Mouse (Mus musculus) liver, adult (tissue): ENCODE results near the gene Tox4.
A peak's percentile ranks its signal among the peaks of the same experiment; 100 is the strongest.

Source experiments
- GATA4 ChIP-seq: IDR thresholded peaks from 2 replicates; pipeline ENCODE4 v1.6.1; 2014; ENCODE audit warnings: mild to moderate bottlenecking, low read length; ENCODE audit not compliant: insufficient replicate concordance

Gene Tox4

DNA sequence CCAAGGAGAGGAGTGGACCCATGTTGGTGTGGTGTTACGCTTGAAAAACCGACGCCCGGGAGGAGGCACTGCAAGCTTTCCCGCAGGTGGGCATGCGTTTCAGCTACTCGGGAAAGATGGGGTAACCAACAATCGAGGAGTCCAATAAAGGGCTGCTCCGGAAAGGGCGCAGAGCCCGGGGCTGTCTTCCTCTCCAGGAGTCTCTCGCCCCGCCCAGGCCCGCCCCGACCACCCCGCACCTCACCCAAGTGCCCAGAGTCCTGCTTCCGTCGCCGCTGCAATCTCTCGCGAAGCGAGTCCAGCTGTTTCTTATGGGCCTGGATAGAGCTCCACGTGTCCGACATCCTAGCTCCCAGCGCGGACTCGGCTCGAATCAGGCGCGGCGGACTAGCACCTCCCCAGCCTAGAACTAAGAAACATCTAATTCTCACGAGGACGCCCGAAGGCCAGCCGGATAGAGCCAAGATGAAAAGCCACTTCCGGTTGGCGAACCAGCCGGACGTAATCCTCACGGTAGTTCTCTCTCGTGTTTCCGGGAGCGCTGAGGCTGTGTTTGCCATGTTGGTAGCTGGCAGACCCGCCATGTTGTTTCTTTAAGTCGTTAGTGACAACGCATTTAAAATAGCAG is 25.8 kb downstream of the Tox4 start, which contains the start of gene Mettl3:
TSS of gene Mettl3 (minus strand) at position 485 of the 628 bp plus-strand sequence.
- 0 out of 2 replicates have a peak, but pooled peaks have one; percentile 11 for TF ChIP-seq GATA4

DNA sequence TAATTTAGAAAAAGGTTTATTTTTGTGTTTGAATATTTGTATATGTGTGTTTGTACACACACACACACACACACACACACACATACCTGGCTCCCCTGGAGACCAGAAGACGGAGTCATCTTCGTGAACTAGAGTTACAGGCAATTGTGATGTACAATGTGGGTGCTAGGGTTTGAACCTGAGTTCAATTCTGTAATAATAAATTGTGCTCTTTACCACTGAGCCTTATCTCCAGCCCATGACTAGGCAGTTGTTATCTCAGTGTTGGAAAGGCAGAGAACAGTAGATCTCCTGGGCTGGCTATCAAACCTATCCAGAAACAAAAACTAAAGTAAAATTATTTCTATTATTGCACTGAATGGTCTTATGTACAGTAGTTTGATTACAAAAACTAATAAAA is 27.2 kb downstream of the Tox4 start:
- TF ChIP-seq GATA4, result no peak

DNA sequence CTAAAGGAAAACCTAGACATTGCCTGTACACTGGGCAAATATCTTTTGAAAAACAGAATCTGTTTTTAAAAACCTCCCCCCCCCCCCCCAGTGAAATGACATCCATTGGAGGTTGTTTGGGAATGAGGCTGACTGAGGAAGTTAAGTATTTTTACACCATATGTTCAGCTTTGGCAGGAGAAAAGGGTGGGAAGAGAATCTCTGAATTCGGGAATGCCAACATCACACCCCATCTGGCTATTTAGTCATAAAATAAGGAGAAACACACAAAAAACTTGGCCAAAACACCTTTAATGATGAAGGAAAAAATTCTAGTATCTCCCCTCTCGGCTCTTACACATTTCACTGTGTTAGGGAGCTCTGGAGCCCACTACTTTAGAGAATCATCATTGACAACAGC is 32.0 kb downstream of the Tox4 start:
- TF ChIP-seq GATA4, result no peak

DNA sequence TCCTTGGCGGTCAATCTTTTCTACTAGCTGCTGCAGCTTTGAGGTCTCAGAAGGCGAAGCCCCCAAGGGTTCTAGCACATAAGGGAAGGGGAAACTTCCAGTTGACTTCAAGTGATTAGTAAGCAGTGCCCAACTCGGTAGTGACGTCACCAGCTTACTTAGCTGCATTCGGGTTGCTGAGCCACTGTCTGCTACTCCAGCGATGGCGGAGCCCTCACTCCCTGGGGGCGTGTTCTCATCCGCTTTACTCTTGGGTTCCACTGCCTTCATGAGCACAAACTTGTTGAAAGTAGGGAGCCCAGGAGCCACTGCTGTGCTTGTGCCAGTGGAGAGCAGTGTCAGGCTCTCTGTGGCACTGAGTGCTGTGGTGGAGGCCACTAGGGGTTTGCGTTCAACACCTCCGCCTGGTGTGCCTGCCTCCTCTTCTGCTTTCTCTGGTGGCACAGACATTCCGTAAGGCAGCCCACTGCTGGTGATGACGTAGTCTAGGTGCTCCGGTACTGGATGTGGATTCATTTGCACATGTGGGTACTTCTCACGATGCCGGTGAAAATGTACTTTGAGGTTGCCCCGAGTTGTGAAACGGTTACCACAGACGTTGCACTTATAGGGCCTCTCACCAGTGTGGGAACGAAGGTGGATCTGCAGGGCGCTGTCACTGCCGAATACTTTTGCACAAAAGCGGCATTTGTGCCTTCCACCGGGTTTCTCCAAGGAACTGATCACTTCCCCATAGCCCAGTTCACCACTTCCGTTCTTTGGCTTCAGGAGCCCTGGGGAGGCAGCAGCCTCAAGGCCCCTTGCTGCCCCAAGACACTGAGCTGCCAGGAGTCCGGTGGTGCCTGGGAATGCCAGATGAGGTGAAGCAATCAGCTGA is 35.2 kb downstream of the Tox4 start:
- TF ChIP-seq GATA4, result no peak

DNA sequence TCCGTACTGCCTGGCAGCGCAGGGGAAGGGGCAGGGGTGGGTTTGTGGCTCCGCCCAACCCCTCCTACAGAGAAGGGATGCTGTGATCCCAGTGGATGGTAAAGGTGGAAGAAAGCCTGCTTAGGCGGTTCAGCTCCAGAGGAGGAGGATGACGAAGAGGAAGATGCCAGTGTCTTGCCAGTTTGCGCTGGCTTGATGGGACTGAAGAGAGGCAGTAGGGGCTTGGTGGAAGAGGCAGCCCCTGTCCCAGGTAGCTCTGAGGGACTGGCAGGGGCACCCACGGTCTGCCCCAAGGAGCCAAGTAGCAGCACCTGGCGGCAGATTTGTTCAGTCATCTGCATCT is 35.8 kb downstream of the Tox4 start:
- TF ChIP-seq GATA4, result no peak

DNA sequence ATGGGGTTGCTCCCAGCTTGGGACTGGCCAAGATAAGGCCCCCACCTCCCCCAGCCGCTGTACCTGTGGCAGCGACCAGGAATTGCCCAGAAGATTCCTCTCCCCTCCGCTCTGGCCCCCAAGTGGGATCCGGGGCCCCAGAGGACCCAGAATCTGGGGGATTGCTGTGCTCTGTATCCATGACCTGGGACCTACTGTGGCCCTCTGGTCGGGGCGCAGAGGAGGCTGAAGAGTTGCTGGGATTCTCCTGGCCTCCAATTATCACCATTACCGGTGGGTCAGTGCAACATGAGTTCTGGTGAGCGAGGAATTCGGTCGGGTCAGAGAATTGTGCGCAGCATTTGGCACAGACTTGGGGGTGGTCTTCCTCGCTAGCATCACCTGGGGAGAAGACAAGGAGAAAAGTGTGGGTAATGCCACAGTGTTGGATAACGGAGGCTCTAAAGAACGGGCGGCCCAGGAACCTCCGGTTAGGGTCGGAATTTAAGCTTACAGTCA is 36.4 kb downstream of the Tox4 start:
- no peak for TF ChIP-seq GATA4

DNA sequence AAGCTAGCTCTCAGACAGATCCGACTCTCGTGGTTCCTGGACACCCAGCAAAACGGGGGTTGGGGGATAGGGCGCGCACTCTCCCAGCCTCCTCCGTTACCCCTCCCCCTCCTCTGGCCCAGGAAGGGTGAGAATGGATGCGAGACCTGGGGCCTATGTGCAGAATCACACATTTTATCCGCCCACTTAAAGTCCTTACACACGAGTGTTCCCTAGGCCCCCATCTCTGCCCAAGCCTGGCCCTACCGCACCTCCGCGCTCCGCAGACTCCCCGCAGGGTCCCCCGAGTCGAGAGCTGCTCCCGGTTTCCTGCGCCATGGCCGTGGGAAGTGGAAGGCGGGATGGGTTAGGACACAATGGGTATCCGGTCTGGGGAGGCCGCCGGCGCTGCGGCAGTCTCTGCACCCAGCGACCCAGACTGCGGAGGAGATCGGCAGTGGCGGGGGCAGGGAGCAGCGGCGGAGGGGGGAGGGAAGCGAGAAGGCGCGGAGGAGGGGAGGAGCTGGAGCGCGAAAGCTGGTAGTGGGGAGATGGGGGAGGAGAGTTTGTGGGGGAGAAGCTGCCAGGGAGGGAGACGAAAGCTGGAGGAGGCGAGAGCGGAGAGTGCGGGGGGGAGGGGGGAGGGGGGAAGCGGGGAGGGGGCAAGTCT is 37.0 kb downstream of the Tox4 start:
- no peak for TF ChIP-seq GATA4

DNA sequence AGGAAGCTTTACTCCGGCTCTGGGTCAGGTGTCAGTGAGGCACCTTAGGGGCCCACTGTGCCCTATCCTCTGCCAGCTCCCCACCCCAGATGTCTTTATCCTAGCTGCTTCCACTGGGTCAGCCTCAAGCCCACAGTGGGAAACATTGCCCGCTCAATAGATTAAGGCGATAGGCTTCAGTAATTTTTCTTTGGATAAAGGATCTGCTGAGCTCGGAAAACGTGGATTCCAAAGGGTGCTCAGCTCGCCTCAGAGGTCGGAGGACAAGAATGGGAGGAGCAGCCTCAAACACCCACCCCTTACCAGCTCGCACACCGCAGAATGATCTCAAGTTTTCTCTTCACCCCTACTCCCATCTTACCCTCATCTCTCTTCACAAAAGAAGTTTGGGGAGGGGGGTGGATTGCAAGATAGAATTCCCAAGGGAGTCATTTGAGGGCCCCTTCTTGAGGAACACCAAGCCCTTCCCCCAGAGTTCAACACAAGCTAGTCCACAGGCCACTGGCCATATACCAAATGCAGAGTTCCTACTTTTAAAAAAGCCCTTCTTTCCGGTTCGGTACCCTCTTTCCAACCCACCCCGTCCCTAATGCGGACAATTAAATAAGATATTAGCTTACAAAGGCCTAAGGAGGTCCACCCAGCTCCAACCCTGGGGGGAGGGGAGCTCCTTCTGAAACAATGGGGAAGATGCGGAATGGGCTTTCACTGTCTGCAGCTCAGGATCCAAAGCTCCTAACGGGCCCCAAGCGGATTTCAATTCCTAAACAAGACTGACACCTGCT is 37.7 kb downstream of the Tox4 start:
- no peak for TF ChIP-seq GATA4

DNA sequence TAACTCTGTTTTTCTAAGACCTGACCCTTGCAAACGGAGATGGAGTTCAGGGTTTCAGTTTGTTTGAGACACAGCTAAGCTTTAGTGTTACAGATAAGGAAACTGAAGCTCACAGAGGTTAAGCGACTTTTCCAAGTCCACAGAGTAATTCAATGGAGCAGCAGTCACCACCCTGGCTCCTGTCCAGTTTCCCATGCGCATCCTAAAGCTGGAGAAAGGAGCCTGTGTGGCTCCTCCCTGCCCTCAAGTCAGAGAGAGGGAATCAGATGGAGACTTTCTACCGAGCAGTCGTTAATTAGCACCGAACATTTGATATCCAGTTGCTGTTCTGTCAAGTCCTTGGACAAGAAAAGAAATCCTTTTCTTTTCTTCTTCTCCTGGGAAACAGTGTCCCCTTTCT is 40.4 kb downstream of the Tox4 start:
- TF ChIP-seq GATA4, result no peak

DNA sequence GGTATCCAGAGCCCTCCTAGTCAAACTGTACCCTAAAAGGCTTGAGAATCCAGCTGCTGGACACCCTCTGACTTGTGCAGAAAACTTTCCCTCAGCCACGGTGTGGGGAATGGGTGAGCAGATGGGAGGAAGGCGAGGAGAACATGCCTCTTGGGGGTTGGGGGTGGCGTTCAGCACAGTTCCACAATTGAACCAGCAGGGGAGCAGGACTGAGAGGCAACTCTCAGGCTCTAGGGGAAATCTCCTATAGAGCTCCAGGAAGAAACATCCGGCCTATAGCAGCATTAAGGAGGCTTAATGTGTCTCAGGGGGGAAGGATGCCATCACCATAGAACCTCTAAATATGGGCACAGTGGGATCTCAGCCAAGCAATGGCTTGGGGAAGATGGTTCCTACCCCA is 46.9 kb downstream of the Tox4 start:
- TF ChIP-seq GATA4, result no peak

DNA sequence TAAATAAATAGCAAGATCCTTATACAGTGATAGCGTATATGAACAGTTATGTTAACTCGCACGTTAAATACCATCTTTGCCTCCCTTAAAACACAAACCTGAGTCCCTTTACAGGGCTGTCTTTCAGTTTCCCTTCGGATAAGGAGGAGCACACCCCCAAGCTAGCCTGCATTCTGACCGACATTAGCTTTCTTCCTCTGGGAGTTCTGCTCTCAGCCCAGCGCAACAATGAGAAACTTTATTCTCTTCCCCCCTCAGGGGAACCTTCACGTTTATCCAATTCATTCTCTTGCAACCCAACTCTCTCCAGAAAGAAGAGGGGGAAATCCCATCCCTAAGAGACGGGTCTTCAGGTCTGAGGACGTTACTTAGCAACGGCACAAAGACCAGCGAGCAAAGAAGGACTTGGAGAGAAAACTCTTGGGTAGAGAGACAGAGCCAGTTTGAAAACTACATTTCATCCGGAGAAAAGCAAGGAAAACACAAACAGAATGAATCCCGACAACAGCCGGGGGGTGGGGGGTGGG is 48.5 kb downstream of the Tox4 start:
- TF ChIP-seq GATA4, result no peak

DNA sequence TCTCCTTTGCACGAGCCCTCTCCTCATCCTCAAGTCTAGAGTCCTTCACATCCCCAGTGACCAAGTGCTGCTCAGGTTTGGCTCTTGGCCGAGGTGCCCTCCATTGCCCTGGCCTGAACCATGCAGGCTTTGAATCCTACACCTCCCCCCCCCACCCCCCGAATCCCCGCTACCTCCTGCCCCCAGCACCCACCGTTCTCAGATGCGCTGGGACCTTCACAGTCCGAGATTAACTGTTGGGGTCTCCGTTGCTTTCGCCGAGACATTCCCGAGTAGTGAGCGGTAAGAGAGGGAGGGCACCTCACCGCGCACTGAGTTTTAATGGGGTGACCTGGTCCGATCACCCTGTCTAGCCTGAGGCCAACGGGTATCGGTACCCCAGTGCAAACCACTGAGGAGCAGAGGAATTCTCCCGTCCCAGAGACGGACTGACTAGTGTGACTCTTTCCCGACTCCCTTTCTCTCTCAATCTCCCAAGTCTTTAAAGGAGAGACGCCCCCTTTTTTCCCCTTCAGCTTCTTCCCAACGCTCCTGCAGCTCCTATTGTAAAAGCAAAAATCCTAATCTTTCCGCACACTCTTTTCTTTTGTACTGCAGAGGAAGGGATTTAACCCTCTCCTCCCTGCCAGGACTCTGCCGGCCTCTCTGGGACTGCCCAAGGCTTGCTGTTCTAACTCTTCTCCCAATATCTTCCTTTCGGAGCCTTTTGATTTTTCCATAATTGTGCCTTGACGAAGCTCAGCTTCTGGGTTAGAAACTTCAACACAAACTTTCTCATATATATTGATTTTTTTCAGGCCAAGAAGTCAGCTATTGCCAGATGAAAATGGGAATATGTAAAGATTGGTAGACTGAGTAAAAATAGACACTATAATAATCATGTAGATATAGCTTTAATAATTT is 49.2 kb downstream of the Tox4 start, which contains the start of gene Sall2:
TSS of gene Sall2 (minus strand) at position 853 of the 903 bp plus-strand sequence.
- TF ChIP-seq GATA4, result no peak

DNA sequence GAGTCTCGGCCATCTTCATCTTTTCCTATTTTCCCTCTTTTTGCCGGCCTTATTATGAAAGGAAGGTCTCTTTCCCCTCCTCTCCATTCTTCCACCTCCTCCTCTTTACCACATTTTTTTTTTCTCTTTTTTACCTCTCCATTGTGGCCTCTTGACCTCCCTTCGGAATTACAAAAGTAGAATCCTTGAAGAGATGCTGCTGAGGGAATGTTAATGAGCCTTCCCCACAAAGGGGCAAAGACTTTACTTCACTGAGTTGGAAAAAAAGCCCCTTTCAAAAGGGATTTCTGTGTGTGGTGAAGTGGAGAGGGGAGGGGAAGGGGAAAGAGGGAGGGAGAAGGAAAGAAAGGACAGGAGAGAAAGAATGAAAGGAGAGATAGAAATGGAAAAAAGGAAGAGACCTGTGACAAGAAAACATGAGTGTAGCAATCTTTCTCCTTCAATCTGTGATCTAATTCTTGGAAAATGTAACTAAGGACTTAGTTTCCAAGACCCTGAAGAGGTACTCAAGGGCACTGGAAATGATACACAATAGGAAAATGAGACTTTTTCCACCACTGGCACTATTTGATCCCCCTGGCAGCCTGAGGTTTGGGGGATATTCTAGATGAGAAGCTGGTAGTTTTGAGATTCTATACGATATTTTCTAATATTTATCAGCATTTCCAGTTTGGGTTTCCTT is 52.3 kb downstream of the Tox4 start:
- TF ChIP-seq GATA4, result no peak
